Mouse (Mus musculus) forebrain, embryonic 11.5 days (tissue): Measurements from ENCODE around the gene Ankrd33b. TPM values are rescaled to one million over a fixed set of nuclear protein-coding genes. Genes with fewer than 3 reads are reported as not detected.

Source experiments
- ATAC-seq: fragments of 200-750 bp; cut with Nextera tagmentation; replicated peaks from 2 replicates; pipeline ENCODE4 v1.8.0; 2017; ENCODE audit warnings: moderate TSS enrichment; ENCODE audit not compliant: low FRiP score
- DNase-seq: peaks from one replicate; pipeline ENCODE4 v3.0.0-alpha.2; 2017; ENCODE audit warnings: low spot score
- H3K27ac ChIP-seq: fragments of 300-500 bp; sonication (generic); 2 replicates; pipeline ENCODE4 v1.5.1; 2014; ENCODE audit warnings: low read depth, low read length
- H3K27me3 ChIP-seq: fragments of 300-500 bp; sonication (generic); 2 replicates; pipeline ENCODE4 v1.6.1; 2014; ENCODE audit warnings: mild to moderate bottlenecking, low read length, mixed read lengths; ENCODE audit not compliant: control insufficient read depth, insufficient read depth
- H3K36me3 ChIP-seq: fragments of 300-500 bp; sonication (generic); 2 replicates; pipeline ENCODE4 v1.6.1; 2014; ENCODE audit warnings: mild to moderate bottlenecking, low read length, moderate library complexity, mixed read lengths; ENCODE audit not compliant: control insufficient read depth, insufficient read depth
- H3K4me1 ChIP-seq: fragments of 300-500 bp; sonication (generic); replicated peaks from 2 replicates; pipeline ENCODE4 v1.6.1; 2014; ENCODE audit warnings: low read length, mixed read lengths; ENCODE audit not compliant: control insufficient read depth, insufficient read depth
- H3K4me2 ChIP-seq: fragments of 300-500 bp; sonication (generic); 2 replicates; pipeline ENCODE4 v1.6.1; 2014; ENCODE audit warnings: low read depth, mild to moderate bottlenecking, low read length, moderate library complexity, mixed read lengths; ENCODE audit not compliant: severe bottlenecking
- H3K4me3 ChIP-seq: fragments of 300-500 bp; sonication (generic); 2 replicates; pipeline ENCODE4 v1.5.1; 2014; ENCODE audit warnings: low read depth, low read length
- H3K9ac ChIP-seq: fragments of 300-500 bp; sonication (generic); 2 replicates; pipeline ENCODE4 v1.6.1; 2014; ENCODE audit warnings: low read length
- H3K9me3 ChIP-seq: fragments of 300-500 bp; sonication (generic); 2 replicates; pipeline ENCODE4 v1.6.1; 2016; ENCODE audit warnings: low read length, mixed read lengths; ENCODE audit not compliant: control insufficient read depth
- WGBS: fragments of 180-500 bp; shearing (Covaris S2); extraction: QIAGEN DNeasy Blood & Tissue Kit; methylation state at CpG from one replicate; pipeline ENCODE4 v1.1.7; 2014; 5-methylcytosine and 5-hydroxymethylcytosine counted together
- polyA plus RNA-seq: library from polyadenylated mRNA; unstranded; fragments of >200 nt; fragmentation: Nextera tagmentation; extraction: Ambion mirVana; gene quantifications from 2 replicates; pipeline ENCODE4 v1.2.1, GENCODE M21; 2014

Gene Ankrd33b
- polyA plus RNA-seq, 1 experiment from 2014 or later: 0.56 TPM

- no peak overlapping the region for H3K4me2 ChIP-seq
- no peaks in the 10 kb centered on the region for H3K9me3 ChIP-seq
- no peak for ATAC-seq
- H3K9ac ChIP-seq: no peak overlapping the region
- 89% methylated on average over 4 of the region's 4 CpGs for WGBS
- no peak overlapping the region for H3K27ac ChIP-seq
- no peaks in the 10 kb centered on the region for H3K4me1 ChIP-seq
- no peak for DNase-seq
- no peak overlapping the region for H3K4me3 ChIP-seq
- H3K27me3 ChIP-seq: no peaks in the 10 kb centered on the region
- H3K36me3 ChIP-seq: no peaks in the 10 kb centered on the region
These were observed 24.6 kb upstream of the Ankrd33b start for GRCm38 (mm10) chr15:31392135-31392534.

GRCm38 (mm10) chr15:31381936-31382468, 14.5 kb upstream of the Ankrd33b start:
- no peak overlapping the region for H3K4me3 ChIP-seq
- H3K4me2 ChIP-seq: no peak overlapping the region
- H3K9ac ChIP-seq: no peak overlapping the region
- H3K36me3 ChIP-seq: no peaks in the 10 kb centered on the region
- WGBS: 78% methylated on average over 11 of the region's 11 CpGs
- H3K27me3 ChIP-seq: no peaks in the 10 kb centered on the region
- ATAC-seq (no peak), DNase-seq (peak; percentile 51)
- H3K4me1 ChIP-seq: no peaks in the 10 kb centered on the region
- no peaks in the 10 kb centered on the region for H3K9me3 ChIP-seq
- no peak overlapping the region for H3K27ac ChIP-seq

GRCm38 (mm10) chr15:31379471-31379870, 11.9 kb upstream of the Ankrd33b start:
- Histone ChIP-seq H3K4me2 (no peak overlapping the region), H3K27me3 (no peaks in the 10 kb centered on the region), H3K4me3 (no peak overlapping the region), H3K27ac (no peak overlapping the region), H3K9ac (no peak overlapping the region), H3K9me3 (no peaks in the 10 kb centered on the region), H3K4me1 (no peaks in the 10 kb centered on the region), H3K36me3 (no peaks in the 10 kb centered on the region)
- ATAC-seq: no peak
- no peak for DNase-seq
- WGBS: 88% methylated on average over 3 of the region's 3 CpGs

GRCm38 (mm10) chr15:31375212-31375611, 7.7 kb upstream of the Ankrd33b start:
- 62% methylated on average over 4 of the region's 4 CpGs for WGBS

GRCm38 (mm10) chr15:31369125-31369612, 1.6 kb upstream of the Ankrd33b start:
- Histone ChIP-seq H3K36me3 (no peaks in the 10 kb centered on the region), H3K4me3 (no peak overlapping the region), H3K27ac (no peak overlapping the region), H3K4me1 (peaks cover 13% of the 10 kb centered on the region; the same call in 1 of the 2 replicates), H3K9ac (no peak overlapping the region), H3K4me2 (no peak overlapping the region), H3K9me3 (no peaks in the 10 kb centered on the region), H3K27me3 (peaks cover 45% of the 10 kb centered on the region)
- 13% methylated on average over 12 of the region's 12 CpGs for WGBS
- DNase-seq: no peak
- no peak for ATAC-seq

More at GRCm38 (mm10) chr15:31375212-31375611, 7.7 kb upstream of the Ankrd33b start:
- Histone ChIP-seq H3K36me3 (no peaks in the 10 kb centered on the region), H3K9me3 (no peaks in the 10 kb centered on the region), H3K4me3 (no peak overlapping the region), H3K4me2 (no peak overlapping the region), H3K27me3 (no peaks in the 10 kb centered on the region), H3K27ac (no peak overlapping the region), H3K9ac (no peak overlapping the region), H3K4me1 (no peaks in the 10 kb centered on the region)
- ATAC-seq (no peak), DNase-seq (no peak)

GRCm38 (mm10) chr15:31368556-31368955, 1.0 kb upstream of the Ankrd33b start:
- H3K4me2 ChIP-seq: no peak overlapping the region
- H3K27me3 ChIP-seq: peaks cover 49% of the 10 kb centered on the region

GRCm38 (mm10) chr15:31366596-31367480, 688 bp downstream of the Ankrd33b start:
- Histone ChIP-seq H3K4me1 (peaks cover 13% of the 10 kb centered on the region; the same call in 1 of the 2 replicates), H3K4me2 (peak overlapping the region; percentile 100), H3K9me3 (no peaks in the 10 kb centered on the region), H3K36me3 (no peaks in the 10 kb centered on the region), H3K27me3 (peaks cover 49% of the 10 kb centered on the region), H3K9ac (peak overlapping the region; percentile 55), H3K27ac (no peak overlapping the region), H3K4me3 (peak overlapping the region; percentile 54)
- 1% methylated on average over 70 of the region's 72 CpGs for WGBS
- peak; percentile 64 for DNase-seq
- ATAC-seq: peak; percentile 57; the same call in 1 of the 2 replicates

More at GRCm38 (mm10) chr15:31368556-31368955, 1.0 kb upstream of the Ankrd33b start:
- DNase-seq (no peak), ATAC-seq (no peak)
- Histone ChIP-seq H3K9ac (no peak overlapping the region), H3K9me3 (no peaks in the 10 kb centered on the region), H3K27ac (no peak overlapping the region), H3K4me1 (peaks cover 13% of the 10 kb centered on the region; the same call in 1 of the 2 replicates), H3K36me3 (no peaks in the 10 kb centered on the region), H3K4me3 (no peak overlapping the region)
- 23% methylated on average over 8 of the region's 8 CpGs for WGBS

GRCm38 (mm10) chr15:31365720-31366591, 1.6 kb downstream of the Ankrd33b start:
- 0 out of 2 replicates have a peak overlapping the region, but pooled peaks have one; percentile 20 for H3K9ac ChIP-seq
- DNase-seq (peak; percentile 58), ATAC-seq (no peak)
- H3K4me1 ChIP-seq: peaks cover 13% of the 10 kb centered on the region; the same call in 1 of the 2 replicates
- H3K27me3 ChIP-seq: peaks cover 49% of the 10 kb centered on the region
- H3K4me3 ChIP-seq: peak overlapping the region; percentile 54
- no peaks in the 10 kb centered on the region for H3K9me3 ChIP-seq
- H3K36me3 ChIP-seq: no peaks in the 10 kb centered on the region
- 2% methylated on average over 37 of the region's 37 CpGs for WGBS
- H3K4me2 ChIP-seq: peak overlapping the region; percentile 100
- no peak overlapping the region for H3K27ac ChIP-seq
